Mouse (Mus musculus): ENCODE results near the gene Adamts20. TPM values are rescaled to one million over a fixed set of nuclear protein-coding genes. Genes with fewer than 3 reads are reported as not detected.
A peak's percentile ranks its signal among the peaks of the same experiment; 100 is the strongest.
"Not testable (repeated sequence)": the region's sequence is repeated elsewhere in the genome, so short reads cannot be mapped to it uniquely, and the experiment has no call there.

Gene Adamts20
- 2.5 and 3.5 TPM in 2 replicates for polyA plus RNA-seq (2016; fragmentation: Nextera tagmentation; extraction: Ambion mirVana)

DNA sequence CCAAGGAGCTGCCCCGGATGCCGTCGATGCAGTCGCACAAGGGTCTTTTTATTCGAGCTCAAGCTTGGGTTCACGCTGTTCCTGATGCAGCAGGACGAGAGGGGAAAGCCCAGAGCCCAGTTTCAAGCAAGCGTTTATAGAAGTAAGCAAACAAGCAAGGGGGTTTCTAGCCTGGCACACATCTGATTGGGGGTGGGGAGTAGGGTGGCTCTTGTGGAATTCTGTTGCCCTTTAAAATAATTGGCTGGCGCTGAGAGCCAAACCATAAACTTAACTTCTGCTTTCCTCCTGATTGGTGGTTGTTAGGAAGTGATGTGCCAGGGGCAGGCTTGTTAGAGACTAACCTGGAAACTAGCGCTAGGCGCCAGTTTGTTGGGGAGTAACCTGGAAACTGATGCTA is at the start of gene Adamts20:
Gene Adamts20, minus strand, starts transcription at position 101 of the 400 bp plus-strand sequence.
- 84% methylated on average over 11 of the region's 11 CpGs for WGBS
- DNase-seq (ENCODE audit: low spot score): no peak
- Histone ChIP-seq H3K4me3 (no peak within 1 kb of the TSS), H3K9me3 (replicated peaks) (no peaks in the 10 kb centered on the region), H3K27me3 (ENCODE audit: low read depth, poor library complexity, severe bottlenecking) (no peaks in the 10 kb centered on the region), H3K36me3 (no peaks in the 10 kb centered on the region), H3K4me1 (peaks cover 40% of the 10 kb centered on the region), H3K27ac (replicated peaks) (peak within 1 kb of the TSS; percentile 55)

DNA sequence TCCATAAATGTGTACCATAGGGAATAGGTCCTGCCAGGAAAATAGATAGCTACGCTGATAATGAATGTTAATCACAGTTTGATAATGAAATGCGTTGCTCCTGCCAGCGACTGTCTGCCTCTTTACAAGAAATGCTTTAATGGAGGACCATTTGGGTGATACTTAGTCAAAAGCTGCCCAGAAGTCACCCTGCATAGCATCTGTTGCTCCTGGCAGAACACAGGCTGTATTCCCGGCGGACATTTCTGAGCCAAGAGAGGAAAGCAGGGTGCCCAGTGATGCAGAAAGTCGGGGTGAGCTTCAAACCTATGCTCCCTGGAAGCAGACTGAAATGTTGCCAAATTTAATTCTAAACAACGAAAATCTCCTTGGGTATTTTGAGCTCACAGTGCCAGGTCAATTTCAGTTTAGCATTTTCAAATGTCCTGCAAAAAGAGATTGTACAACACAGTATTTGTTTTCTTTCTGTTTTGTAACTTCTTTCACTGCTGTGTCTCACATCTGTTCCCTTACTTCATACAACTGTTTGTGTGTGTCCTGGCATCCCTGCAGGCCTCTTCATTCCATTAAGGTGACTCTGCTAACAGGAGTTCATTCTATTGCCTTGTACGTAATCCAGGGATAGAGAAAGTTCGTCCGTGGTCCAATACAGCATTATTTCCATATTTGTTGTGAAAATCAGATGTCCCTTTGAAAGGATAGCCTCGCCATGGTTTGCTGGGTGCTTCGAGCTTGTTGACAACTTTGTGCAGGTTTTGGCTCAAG is 38.4 kb upstream of the Adamts20 start:
- Histone ChIP-seq H3K4me1 (peaks cover 8% of the 10 kb centered on the region; the same call in 1 of the 2 replicates), H3K4me3 (no peak overlapping the region), H3K36me3 (no peaks in the 10 kb centered on the region), H3K27ac (replicated peaks) (no peak overlapping the region), H3K9me3 (replicated peaks) (no peaks in the 10 kb centered on the region), H3K27me3 (ENCODE audit: low read depth, poor library complexity, severe bottlenecking) (no peaks in the 10 kb centered on the region)
- DNase-seq (ENCODE audit: low spot score): no peak
- WGBS: 88% methylated on average over 12 of the region's 12 CpGs

DNA sequence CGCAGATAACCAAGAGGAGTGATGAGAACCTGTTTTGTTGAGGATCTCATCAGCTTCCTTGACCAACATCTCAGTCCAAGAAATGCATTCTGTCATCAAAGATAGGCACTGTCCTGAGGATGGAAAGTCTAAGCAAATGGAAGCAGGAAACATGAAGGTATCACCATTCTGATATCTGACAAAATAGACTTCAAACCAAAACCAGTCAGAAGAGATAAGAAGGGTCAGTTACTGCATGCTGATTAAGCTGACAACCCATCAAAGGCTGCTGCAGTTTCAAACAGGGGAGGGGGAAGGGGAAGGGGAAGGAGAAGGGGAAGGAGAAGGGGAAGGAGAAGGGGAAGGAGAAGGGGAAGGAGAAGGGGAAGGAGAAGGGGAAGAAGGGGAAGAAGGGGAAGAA is 34.0 kb upstream of the Adamts20 start:
- H3K4me1 ChIP-seq: peaks cover 5% of the 10 kb centered on the region; the same call in 1 of the 2 replicates
- H3K36me3 ChIP-seq: no peaks in the 10 kb centered on the region
- H3K27me3 ChIP-seq (ENCODE audit: low read depth, poor library complexity, severe bottlenecking): no peaks in the 10 kb centered on the region
- no peak for DNase-seq (ENCODE audit: low spot score)
- peaks cover 3% of the 10 kb centered on the region; the same call in 1 of the 2 replicates for H3K9me3 ChIP-seq (replicated peaks)
- no peak overlapping the region for H3K27ac ChIP-seq (replicated peaks)
- WGBS: 68% methylated on average over 1 of the region's 1 CpGs
- H3K4me3 ChIP-seq: no peak overlapping the region

DNA sequence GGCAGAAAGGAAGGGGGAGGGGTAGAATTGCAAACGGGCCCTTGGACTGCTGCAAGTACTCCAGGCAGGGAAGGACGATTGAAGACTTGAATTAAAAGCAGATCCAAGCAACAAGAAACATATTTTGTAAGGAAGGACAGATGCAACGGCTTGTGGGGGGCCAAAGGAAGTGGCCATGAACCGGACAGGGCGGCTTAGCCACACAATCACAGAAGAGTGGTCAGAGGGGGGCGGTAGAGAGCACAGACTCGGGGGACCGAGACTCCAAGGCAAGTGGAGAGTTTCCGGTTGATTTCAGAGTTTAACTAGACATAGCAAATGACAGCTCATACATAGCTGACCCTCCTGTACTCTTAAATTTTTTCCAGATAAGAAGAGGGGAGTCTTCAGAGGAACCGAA is 30.7 kb upstream of the Adamts20 start:
- no peaks in the 10 kb centered on the region for H3K36me3 ChIP-seq
- no peak for DNase-seq (ENCODE audit: low spot score)

DNA sequence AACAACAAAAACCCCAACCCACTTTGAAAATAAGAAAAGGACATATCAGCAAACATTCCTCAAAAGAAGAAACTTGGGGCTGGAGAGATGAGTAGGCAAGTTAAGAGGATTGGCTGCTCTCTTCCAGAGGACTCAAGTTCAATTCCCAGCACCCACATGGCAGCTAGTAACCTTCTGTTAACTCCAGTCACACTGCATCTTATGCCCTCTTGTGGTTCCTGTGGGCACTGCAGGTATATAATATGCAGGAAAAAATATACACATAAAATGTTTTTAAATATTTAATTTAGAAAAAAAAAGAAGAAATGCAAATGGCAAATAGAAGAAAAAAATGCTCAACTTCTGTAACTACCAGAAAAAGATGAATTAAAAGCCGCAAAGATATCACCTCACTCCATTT is 29.2 kb upstream of the Adamts20 start:
- DNase-seq (ENCODE audit: low spot score): no peak
- Histone ChIP-seq H3K4me1 (no peaks in the 10 kb centered on the region), H3K4me3 (no peak overlapping the region), H3K36me3 (no peaks in the 10 kb centered on the region), H3K9me3 (replicated peaks) (peaks cover 8% of the 10 kb centered on the region; the same call in 1 of the 2 replicates), H3K27ac (replicated peaks) (no peak overlapping the region), H3K27me3 (ENCODE audit: low read depth, poor library complexity, severe bottlenecking) (no peaks in the 10 kb centered on the region)
- WGBS: 98% methylated on average over 1 of the region's 1 CpGs

More for the DNA sequence above, 30.7 kb upstream of the Adamts20 start:
- WGBS: 75% methylated on average over 10 of the region's 10 CpGs
- H3K27me3 ChIP-seq (ENCODE audit: low read depth, poor library complexity, severe bottlenecking): no peaks in the 10 kb centered on the region
- no peaks in the 10 kb centered on the region for H3K4me1 ChIP-seq
- no peak overlapping the region for H3K27ac ChIP-seq (replicated peaks)
- H3K4me3 ChIP-seq: no peak overlapping the region
- peaks cover 8% of the 10 kb centered on the region; the same call in 1 of the 2 replicates for H3K9me3 ChIP-seq (replicated peaks)

DNA sequence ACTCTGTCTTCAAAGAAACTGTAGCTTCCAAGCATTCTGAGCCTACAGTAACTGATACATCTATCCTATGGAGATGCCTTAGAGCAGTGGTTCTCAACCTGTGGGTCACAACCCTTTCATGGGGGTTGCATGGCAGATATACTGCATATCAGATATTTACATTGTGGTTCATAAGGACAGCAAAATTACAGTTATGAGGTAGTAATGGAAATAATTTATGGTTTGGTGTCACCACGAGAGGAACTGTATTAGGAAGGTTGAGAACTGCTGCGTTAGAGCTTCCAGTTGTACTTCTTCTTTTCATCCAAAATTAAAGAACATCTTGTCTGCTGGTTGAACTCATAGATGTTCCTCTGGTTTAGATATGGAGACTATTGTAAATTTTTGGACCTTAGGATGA is 24.2 kb upstream of the Adamts20 start:
- no peaks in the 10 kb centered on the region for H3K36me3 ChIP-seq
- no peak overlapping the region for H3K4me3 ChIP-seq
- no peaks in the 10 kb centered on the region for H3K4me1 ChIP-seq
- H3K27ac ChIP-seq (replicated peaks): no peak overlapping the region
- peaks cover 7% of the 10 kb centered on the region; the same call in 1 of the 2 replicates for H3K9me3 ChIP-seq (replicated peaks)
- DNase-seq (ENCODE audit: low spot score): no peak
- H3K27me3 ChIP-seq (ENCODE audit: low read depth, poor library complexity, severe bottlenecking): no peaks in the 10 kb centered on the region
- WGBS: 85% methylated on average over 2 of the region's 2 CpGs

DNA sequence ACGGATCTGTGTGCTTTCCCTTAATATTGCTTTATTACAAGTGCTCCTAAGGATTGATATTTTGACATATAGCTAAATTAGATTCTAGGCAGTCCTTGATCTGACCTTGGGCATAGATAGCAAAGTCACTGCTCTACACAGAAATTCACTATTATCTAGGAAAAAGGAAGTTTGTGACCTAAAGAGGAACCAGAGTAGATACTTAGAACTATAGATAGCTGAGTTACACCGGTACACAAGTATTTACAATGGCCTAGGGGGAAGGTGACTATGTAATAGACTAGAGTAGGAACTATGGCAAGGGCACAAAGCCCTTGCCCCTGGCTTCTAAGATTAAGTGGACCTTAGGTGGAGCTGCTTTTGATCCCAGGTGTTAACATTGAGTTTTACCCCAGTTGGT is 22.8 kb upstream of the Adamts20 start:
- H3K4me3 ChIP-seq; DNase-seq (ENCODE audit: low spot score); H3K4me1 ChIP-seq; H3K36me3 ChIP-seq; H3K27me3 ChIP-seq (ENCODE audit: low read depth, poor library complexity, severe bottlenecking); H3K27ac ChIP-seq (replicated peaks); H3K9me3 ChIP-seq (replicated peaks): not testable (repeated sequence)
- 95% methylated on average over 2 of the region's 2 CpGs for WGBS

DNA sequence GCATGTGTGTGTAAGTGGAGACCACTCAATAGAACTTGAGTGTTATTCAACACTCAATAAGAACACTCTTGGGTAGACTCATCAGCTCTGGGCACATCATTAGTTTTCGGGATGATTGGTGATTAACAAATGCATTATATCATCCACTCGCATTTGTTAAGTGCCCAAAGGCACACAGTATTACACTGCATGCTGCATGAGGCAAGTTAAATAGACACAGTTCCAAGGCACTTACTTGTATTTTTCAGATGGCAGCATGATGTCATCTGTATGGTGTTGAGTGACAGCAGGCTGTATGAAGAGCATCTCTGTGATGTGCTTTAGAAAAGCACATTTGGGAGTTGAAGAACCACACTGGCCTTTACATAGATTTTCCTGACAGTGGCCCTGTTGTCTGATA is 17.3 kb upstream of the Adamts20 start:
- H3K27me3 ChIP-seq (ENCODE audit: low read depth, poor library complexity, severe bottlenecking): no peaks in the 10 kb centered on the region
- H3K36me3 ChIP-seq: no peaks in the 10 kb centered on the region
- H3K27ac ChIP-seq (replicated peaks): no peak overlapping the region
- H3K9me3 ChIP-seq (replicated peaks): no peaks in the 10 kb centered on the region
- H3K4me1 ChIP-seq: peaks cover 24% of the 10 kb centered on the region
- no peak overlapping the region for H3K4me3 ChIP-seq
- WGBS: 89% methylated on average over 2 of the region's 2 CpGs
- DNase-seq (ENCODE audit: low spot score): no peak

DNA sequence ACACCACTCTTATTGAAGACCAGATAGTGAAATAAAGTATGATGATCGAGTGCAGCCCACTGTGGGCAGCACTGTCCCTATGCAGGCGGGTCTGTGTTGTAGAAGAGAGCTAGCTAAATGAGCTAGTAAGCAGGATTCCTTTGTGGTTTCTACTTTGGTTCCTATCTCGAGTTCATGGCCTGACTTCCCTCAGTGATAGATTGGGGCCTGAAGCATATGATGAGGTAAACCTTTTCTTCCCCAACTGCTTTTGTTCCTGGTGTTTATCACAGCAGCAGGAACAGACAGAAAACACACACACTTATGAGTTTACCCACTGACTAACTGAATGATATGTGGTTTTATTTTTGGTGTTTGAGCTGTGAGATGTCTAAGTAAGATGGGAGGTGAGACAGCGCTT is 15.6 kb upstream of the Adamts20 start:
- no peak for DNase-seq (ENCODE audit: low spot score)
- Histone ChIP-seq H3K36me3 (no peaks in the 10 kb centered on the region), H3K27ac (replicated peaks) (no peak overlapping the region), H3K9me3 (replicated peaks) (no peaks in the 10 kb centered on the region), H3K27me3 (ENCODE audit: low read depth, poor library complexity, severe bottlenecking) (no peaks in the 10 kb centered on the region), H3K4me3 (no peak overlapping the region), H3K4me1 (peaks cover 30% of the 10 kb centered on the region)
- WGBS: 86% methylated on average over 4 of the region's 4 CpGs

DNA sequence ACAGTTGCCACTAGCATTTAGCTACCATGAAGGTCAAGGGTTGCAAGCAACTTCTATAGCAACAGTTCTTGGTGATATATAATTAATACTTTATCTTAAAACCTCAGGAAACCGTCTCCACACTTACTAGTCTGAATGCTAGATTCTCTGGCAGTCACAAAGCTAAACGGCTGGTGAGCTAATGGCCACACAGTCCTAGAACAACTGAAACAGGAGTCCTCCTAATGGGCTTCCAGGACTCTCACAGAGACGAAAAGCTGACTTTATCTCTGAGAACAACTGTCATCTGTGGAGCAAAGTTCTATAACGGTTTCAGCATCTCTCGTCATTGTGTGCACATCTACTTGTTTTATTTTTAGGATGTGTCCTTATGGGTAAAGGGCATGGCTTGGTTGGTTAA is 15.0 kb upstream of the Adamts20 start:
- no peak overlapping the region for H3K27ac ChIP-seq (replicated peaks)
- DNase-seq (ENCODE audit: low spot score): no peak
- H3K27me3 ChIP-seq (ENCODE audit: low read depth, poor library complexity, severe bottlenecking): no peaks in the 10 kb centered on the region
- no peak overlapping the region for H3K4me3 ChIP-seq
- H3K36me3 ChIP-seq: no peaks in the 10 kb centered on the region
- 85% methylated on average over 5 of the region's 5 CpGs for WGBS
- H3K9me3 ChIP-seq (replicated peaks): no peaks in the 10 kb centered on the region
- H3K4me1 ChIP-seq: peaks cover 30% of the 10 kb centered on the region

DNA sequence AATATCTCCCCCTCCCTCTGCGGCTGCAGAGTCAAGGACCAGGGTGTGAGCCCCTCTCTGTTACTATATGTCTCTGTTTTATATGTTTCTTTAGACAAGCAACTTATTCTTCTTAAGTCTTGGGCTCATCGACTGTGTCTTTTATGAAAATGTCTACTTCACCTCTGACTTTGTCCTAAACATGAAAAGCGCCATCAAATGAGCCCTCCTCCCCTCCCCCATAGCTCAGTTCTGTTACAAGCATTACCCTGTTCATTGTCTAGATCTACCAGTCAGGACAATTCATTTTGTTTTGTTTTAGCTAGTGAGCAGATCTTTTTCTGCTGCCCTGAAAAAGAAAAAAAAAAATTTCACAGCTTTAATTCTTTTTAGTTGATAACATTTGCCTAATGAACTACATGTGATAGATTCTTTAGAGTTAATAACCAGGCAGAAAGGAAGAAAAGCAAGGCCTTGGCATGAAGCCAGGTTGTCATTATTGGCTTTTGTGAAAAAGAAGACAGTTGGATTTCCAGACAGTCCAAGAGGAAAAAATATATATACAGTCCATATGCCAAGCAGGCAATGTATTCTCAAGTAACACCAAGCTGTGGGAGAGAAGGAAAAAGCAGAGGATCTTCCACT is 14.4 kb upstream of the Adamts20 start:
- Histone ChIP-seq H3K4me1 (peaks cover 30% of the 10 kb centered on the region), H3K36me3 (no peaks in the 10 kb centered on the region), H3K9me3 (replicated peaks) (no peaks in the 10 kb centered on the region), H3K27ac (replicated peaks) (no peak overlapping the region), H3K4me3 (no peak overlapping the region), H3K27me3 (ENCODE audit: low read depth, poor library complexity, severe bottlenecking) (no peaks in the 10 kb centered on the region)
- 83% methylated on average over 3 of the region's 3 CpGs for WGBS
- no peak for DNase-seq (ENCODE audit: low spot score)

DNA sequence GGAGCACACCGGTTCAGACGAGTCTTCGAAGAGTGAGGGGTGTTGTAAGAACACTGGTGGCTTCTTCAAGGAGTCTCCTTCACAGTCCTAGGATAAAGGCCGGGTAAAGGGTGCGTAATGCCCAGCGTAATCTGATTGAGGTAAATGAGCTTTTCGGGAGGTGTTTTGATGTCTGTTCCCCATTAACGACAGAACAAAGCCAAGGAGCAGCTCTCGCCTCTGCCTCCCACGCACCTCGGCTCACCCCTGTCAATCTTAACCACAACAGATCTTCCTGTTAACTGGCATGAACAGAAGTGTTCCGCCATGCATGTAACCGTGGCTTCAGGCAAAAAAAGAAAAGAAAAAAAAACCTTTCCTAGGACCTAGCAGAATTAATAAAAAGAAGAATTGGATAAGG is 13.5 kb upstream of the Adamts20 start:
- Histone ChIP-seq H3K4me1 (peaks cover 30% of the 10 kb centered on the region), H3K4me3 (no peak overlapping the region), H3K36me3 (no peaks in the 10 kb centered on the region), H3K27me3 (ENCODE audit: low read depth, poor library complexity, severe bottlenecking) (no peaks in the 10 kb centered on the region), H3K27ac (replicated peaks) (no peak overlapping the region), H3K9me3 (replicated peaks) (no peaks in the 10 kb centered on the region)
- peak; percentile 14 for DNase-seq (ENCODE audit: low spot score)
- WGBS: 32% methylated on average over 13 of the region's 13 CpGs

DNA sequence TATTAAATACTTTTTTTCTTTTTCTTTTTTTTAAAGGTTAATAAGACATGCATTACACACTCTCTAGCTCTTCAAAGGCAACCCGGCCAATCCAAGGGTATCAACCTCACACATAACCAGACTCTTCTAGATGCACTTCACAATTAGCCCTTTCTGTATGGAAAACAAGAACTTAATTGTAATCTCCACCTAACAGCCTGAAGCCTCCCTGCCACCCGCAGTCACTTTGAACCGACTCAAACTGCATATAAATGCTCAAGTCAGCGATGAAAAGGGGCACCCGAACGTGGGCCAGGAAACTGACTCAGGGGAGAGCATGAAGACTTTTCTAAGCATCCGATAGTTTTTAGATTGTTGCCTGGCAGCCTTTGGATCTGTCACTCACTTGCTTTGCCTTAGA is 12.1 kb upstream of the Adamts20 start:
- Histone ChIP-seq H3K27ac (replicated peaks) (0 out of 2 replicates have a peak overlapping the region, but pooled peaks have one; percentile 28), H3K27me3 (ENCODE audit: low read depth, poor library complexity, severe bottlenecking) (no peaks in the 10 kb centered on the region), H3K36me3 (no peaks in the 10 kb centered on the region), H3K9me3 (replicated peaks) (no peaks in the 10 kb centered on the region), H3K4me3 (no peak overlapping the region), H3K4me1 (peaks cover 30% of the 10 kb centered on the region)
- WGBS: 31% methylated on average over 7 of the region's 7 CpGs
- peak; percentile 19 for DNase-seq (ENCODE audit: low spot score)

All from midbrain, embryonic 10.5 days (tissue).